Mouse (Mus musculus) ovary, postnatal 14 days (tissue): ENCODE measurements at regions not wholly inside any gene's neighbourhood (a gene's known extent, or its start where the extent isn't known, plus 50 kb on each side); places are given as distances from the start of the nearest gene placed in this dataset.
A peak's percentile ranks its signal among the peaks of the same experiment; 100 is the strongest.

ENCODE experiments used
- DNase-seq: peaks from one replicate; pipeline ENCODE4 v3.0.0; 2022; ENCODE audit warnings: low spot score

GRCm38 (mm10) chr7:79543231-79544071, 74.0 kb downstream of the Rhcg start:
- DNase-seq = no peak

GRCm38 (mm10) chr7:79542379-79543015, 75.0 kb downstream of the Rhcg start:
- no peak for DNase-seq

DNA sequence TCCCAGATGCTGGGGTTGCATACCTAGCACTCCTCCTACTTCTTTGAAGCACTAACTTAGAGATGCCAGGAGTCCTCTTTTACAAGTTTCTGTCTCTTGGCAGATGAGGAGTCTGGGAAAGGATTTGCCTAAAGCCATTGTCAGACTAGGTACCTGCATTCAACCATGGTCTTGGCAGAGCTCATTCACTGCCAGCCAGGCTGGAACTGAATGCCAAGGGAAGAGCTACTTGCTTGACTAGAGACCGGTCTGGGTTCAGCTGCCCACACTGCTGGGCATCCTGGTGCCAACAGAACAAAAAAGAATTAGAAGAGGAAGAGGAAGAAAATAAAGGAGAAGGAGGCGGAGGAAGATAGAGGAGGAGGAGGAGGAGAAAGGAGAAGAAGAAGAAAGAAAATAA, 74.1 kb upstream of the Polg start:
- no peak for DNase-seq

GRCm38 (mm10) chr7:79539426-79539825, 73.3 kb upstream of the Polg start:
- no peak for DNase-seq

GRCm38 (mm10) chr7:79536157-79536641, 70.0 kb upstream of the Polg start:
- no peak for DNase-seq

- no peak for DNase-seq
Observed at GRCm38 (mm10) chr7:79535251-79536111, 69.3 kb upstream of the Polg start.

- DNase-seq = no peak
Observed at GRCm38 (mm10) chr7:79534819-79535218, 68.7 kb upstream of the Polg start.

DNA sequence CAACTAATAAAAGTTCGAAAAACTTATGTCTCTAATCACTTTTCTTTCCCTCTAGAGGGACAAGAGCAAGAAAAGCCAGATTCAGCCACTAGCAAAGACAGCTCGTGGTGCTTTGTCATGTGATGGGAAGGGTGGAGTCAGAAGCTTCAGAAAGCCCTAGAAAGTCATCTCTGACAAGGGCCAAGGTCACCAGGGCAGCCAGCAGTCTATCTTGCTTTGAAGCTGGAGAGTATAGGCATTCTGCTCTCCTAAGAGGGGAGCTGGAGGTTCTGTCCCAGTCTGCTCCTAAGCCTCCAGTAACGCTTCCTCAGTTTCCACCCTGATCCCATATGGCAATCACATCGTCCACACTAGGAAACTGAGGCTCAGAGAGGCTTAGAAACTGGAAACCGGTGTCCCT, 68.2 kb upstream of the Polg start:
- DNase-seq = no peak

DNA sequence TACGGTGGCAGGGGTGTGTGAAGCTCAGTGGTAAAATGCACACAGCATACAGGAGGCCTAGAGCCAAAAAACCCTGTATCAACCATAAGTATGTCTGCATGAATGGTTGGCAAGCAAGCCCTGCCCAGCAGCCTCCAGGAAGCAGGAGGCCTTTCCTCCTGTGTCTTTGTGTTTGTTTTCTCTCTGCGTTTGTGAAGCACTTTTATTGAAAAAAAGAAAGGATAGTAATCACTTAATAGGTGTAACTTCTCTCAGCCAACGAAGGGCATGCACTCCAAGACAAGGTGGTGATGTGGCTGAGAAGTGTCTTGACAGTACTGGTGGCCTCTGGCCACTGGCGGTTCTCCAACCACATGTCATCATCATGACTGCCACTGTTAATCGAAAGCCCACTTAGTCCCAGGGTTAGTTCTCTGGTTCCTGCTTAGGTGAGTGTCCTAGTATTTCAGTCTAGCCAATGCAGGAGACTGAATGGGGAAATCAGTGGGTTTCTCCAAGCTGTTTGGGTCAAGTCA, 66.5 kb upstream of the Polg start:
- DNase-seq = no peak

- DNase-seq = no peak
Observed at GRCm38 (mm10) chr7:79531551-79532356, 65.6 kb upstream of the Polg start.

- no peak for DNase-seq
Observed at GRCm38 (mm10) chr7:79531142-79531541, 65.0 kb upstream of the Polg start.

DNA sequence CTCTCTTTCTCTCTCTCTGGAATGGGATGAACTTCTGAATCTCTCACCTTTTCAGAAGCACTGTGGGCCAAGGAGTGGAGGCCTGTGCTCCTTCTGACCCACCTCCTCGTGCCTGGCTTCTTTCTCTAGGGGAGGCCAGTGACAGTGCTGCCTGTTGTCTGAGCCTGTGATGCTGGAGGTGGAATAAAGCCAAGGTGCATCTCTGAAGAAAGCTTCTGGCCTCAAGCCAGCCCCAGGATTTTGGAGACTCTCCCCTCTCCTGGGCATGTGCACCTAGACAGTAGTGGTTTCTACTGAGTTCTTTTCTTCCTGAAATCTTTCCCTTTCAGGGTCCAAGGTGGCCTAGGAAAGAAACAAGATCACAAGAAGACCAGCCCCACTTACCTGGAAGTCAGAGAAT, 63.3 kb upstream of the Polg start:
- DNase-seq = no peak

GRCm38 (mm10) chr7:79527984-79528383, 61.8 kb upstream of the Polg start:
- no peak for DNase-seq

GRCm38 (mm10) chr7:79525690-79526630, 59.8 kb upstream of the Polg start:
- DNase-seq = no peak

GRCm38 (mm10) chr7:79524921-79525320, 58.8 kb upstream of the Polg start:
- no peak for DNase-seq

- no peak for DNase-seq
Observed at GRCm38 (mm10) chr7:79523696-79524095, 57.5 kb upstream of the Polg start.

DNA sequence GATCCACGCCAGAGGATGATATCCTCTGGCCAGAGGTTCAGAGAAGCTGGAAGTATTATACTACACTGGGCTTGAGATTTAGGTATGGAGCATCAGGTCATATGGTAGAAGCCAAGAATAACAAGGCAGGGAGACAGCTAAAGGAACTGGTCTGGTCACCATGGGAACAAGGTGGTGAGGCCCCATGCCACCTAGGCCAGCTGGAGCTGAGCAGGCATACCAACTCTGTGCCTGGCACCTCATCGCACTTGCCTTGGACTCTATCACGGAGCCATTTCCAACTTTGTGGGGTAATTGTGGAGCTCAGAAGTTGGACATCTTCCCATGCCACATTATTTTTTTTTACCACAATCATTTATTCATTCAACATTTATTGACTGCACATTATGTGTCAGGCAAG, 55.9 kb upstream of the Polg start:
- DNase-seq = no peak

DNA sequence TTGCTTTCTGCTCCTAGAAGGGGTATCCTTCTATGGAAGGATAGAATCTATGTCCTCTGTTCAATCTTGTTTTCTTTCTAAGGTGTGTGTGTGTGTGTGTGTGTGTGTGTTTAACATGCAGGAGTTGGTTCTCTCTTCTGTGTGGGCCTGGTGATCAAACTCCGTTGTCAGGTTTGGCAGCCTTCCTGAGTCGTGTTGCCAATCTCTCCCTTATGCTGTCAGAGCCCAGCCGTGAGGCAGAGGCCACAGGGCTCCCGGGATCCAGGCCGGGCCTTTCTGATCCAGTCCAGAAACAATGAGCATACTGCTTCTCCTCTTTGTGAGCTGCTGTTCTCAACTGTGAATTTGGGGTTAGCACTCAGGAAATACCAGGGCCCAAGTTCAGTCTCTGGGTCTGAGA, 55.1 kb upstream of the Polg start:
- no peak for DNase-seq

GRCm38 (mm10) chr7:79520222-79520710, 54.1 kb upstream of the Polg start:
- DNase-seq = peak; percentile 37

DNA sequence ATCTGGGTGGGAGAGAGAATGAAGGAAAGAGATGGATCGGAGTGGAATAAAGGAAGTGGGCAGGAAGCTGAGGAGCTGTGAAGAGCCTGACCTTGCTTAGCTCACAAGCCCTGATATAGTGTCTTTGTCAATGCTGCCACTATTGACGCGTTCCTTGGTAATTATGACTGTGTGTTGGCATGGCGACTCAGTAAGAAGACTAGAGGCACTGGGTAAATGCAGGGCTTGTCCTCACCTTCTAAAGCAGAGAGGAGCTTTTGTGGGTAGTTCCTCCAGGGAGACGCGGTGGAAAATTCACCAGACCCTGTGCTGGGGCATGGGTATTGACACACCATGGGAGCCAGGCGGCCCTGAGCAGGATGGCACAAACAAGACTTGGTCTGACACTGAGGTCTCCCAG, 52.8 kb upstream of the Polg start:
- DNase-seq = no peak
